Mouse (Mus musculus) forebrain, embryonic 13.5 days (tissue): ENCODE results near the gene Olfr32. TPM values are rescaled to one million over a fixed set of nuclear protein-coding genes. Genes with fewer than 3 reads are reported as not detected.
"Not testable (repeated sequence)": the region's sequence is repeated elsewhere in the genome, so short reads cannot be mapped to it uniquely, and the experiment has no call there.

ENCODE experiments used
- ATAC-seq: fragments of 200-750 bp; cut with Nextera tagmentation; 2 replicates; pipeline ENCODE4 v1.8.0; 2017
- H3K27ac ChIP-seq: fragments of 300-500 bp; sonication (generic); 2 replicates; pipeline ENCODE4 v1.5.1; 2015; ENCODE audit warnings: inconsistent platforms, mild to moderate bottlenecking, moderate library complexity
- H3K27me3 ChIP-seq: fragments of 300-500 bp; sonication (generic); 2 replicates; pipeline ENCODE4 v1.6.1; 2015; ENCODE audit warnings: mild to moderate bottlenecking, inconsistent platforms
- H3K36me3 ChIP-seq: fragments of 300-500 bp; sonication (generic); 2 replicates; pipeline ENCODE4 v1.6.1; 2015; ENCODE audit warnings: mild to moderate bottlenecking, inconsistent platforms; ENCODE audit not compliant: poor library complexity, severe bottlenecking
- H3K4me1 ChIP-seq: fragments of 300-500 bp; sonication (generic); 2 replicates; pipeline ENCODE4 v1.6.1; 2015; ENCODE audit warnings: inconsistent platforms
- H3K4me2 ChIP-seq: fragments of 300-500 bp; sonication (generic); 2 replicates; pipeline ENCODE4 v1.6.1; 2015; ENCODE audit warnings: inconsistent platforms, mild to moderate bottlenecking, moderate library complexity
- H3K4me3 ChIP-seq: fragments of 300-500 bp; sonication (generic); 2 replicates; pipeline ENCODE4 v1.5.1; 2015; ENCODE audit warnings: mild to moderate bottlenecking, inconsistent platforms
- H3K9ac ChIP-seq: fragments of 300-500 bp; sonication (generic); 2 replicates; pipeline ENCODE4 v1.6.1; 2015; ENCODE audit warnings: mild to moderate bottlenecking, inconsistent platforms
- H3K9me3 ChIP-seq: fragments of 300-500 bp; sonication (generic); replicated peaks from 2 replicates; pipeline ENCODE4 v1.6.1; 2016; ENCODE audit warnings: inconsistent platforms
- whole genome bisulfite sequencing: fragments of 180-500 bp; shearing (Covaris S2); methylation state at CpG from one replicate; pipeline ENCODE4 v1.1.7; 2015; 5-methylcytosine and 5-hydroxymethylcytosine counted together
- polyA plus RNA-seq: library from polyadenylated mRNA; unstranded; fragments of >200 nt; fragmentation: Nextera tagmentation; extraction: Ambion mirVana; gene quantifications from 2 replicates; pipeline ENCODE4 v1.2.1, GENCODE M21; 2015

Olfr32 gene
- polyA plus RNA-seq: not detected in 2 replicates

DNA sequence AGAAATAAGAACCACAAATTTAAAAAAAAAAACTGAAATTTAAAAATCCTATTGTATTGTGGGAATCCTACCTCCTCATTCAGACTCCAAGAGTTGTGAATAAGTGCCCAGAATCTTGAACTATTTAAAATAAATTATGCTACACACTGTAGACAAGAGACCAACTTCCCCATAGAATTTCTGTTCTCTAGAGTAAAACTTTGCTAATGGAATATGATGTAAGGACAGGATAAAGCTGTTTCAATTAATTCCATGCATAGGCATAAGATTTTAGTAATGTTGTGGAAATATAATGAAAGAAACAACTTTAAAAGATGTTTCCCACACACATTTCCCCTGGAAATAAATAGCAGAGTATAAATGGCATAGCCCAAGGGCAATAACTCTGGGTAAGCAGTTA is at the start of gene Olfr32:
Gene Olfr32 (minus strand): TSS at position 101 of the 400 bp plus-strand sequence.
- Histone ChIP-seq H3K9ac (no peak within 1 kb of the TSS), H3K27ac (no peak within 1 kb of the TSS), H3K4me1 (no peaks in the 10 kb centered on the region), H3K4me2 (no peak within 1 kb of the TSS), H3K36me3 (no peaks in the 10 kb centered on the region), H3K27me3 (no peaks in the 10 kb centered on the region), H3K9me3 (no peaks in the 10 kb centered on the region), H3K4me3 (no peak within 1 kb of the TSS)
- ATAC-seq: no peak

DNA sequence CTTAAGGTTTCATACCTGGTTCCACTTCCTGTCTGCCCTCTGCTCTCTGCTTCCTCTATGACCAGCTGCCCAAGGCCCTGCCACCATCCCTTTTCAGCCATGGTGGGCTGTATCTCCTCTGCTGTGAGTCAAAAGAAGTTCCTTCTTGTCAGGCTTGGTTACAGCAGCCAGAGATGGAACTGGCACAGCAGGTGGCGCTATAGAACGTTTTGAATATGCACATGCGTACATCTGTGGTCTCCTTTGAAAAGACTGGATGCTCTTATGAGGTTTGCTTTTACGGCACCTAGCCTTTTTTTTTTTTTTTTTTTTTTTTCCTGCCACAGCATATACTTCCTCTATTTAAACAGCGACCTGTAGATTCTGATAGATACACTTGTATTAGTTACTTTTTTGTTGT is 45.0 kb upstream of the Olfr32 start:
- not testable (repeated sequence) for H3K27ac ChIP-seq, H3K9me3 ChIP-seq, H3K4me2 ChIP-seq, ATAC-seq, H3K4me3 ChIP-seq, H3K4me1 ChIP-seq, H3K36me3 ChIP-seq, H3K27me3 ChIP-seq, H3K9ac ChIP-seq
- WGBS: no CpG with 5 or more reads among the region's 5 CpGs

DNA sequence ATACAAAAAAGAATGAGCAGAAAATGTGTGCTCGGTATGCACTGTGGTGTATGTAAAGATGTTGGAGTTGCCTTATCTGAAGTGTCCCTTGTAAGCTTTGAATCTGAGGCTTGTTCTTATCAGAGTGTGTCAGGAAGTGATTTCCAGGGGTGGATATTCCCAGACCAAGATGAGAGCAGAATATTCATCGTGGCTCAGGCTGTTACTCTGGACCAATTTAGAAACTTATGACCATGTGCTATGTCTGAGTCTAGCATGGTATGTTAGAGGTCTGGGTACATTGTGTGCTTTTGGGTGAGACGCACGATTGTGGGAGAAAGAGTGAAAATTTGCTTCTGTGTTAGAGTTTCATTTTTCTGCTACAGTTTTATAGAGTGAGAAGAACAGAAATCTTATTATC is 44.0 kb upstream of the Olfr32 start:
- WGBS: no CpG with 5 or more reads among the region's 4 CpGs
- H3K27ac ChIP-seq, H3K36me3 ChIP-seq, H3K4me1 ChIP-seq, ATAC-seq, H3K9me3 ChIP-seq, H3K27me3 ChIP-seq, H3K9ac ChIP-seq, H3K4me3 ChIP-seq, H3K4me2 ChIP-seq: not testable (repeated sequence)

DNA sequence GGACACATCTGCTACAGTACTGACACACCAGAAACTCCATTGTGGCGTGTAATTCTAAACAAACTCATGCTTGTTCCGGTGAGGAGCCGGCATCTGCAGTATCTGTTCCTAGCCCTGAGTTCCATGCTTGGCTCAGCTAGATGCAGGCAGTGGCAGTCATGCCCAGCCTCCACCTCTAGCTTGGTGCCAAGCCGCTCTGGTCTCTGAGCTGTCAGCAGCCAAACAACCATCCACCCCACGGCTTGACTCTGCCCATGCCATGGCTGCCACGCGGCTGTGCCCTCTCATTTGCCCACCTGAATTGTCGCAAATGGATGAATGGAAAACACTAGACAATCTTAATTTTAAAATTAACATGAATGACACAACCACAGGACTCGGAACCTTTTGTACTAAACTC is 11.8 kb upstream of the Olfr32 start:
- ATAC-seq: no peak

DNA sequence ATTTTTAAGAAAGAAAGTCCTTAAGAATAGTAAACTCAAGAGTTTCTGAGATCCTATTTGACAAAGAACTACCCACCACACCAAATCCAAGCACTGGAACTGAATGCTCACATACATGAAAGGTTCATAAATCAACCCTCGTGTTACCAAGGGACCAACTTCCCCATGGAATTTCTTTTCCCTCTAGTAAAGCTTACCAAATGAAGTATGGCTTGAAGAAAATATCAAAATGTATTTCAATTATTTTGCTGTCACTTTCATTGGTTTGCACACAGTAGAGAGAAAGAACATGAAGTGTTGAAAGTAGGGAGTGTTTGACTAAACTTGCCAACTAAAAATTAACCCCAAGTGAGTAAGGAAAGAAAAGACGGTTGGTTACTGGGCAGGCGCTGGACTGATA is 10.9 kb upstream of the Olfr32 start, which contains the start of gene Olfr1270:
Gene Olfr1270 (minus strand): TSS at position 101 of the 400 bp plus-strand sequence.
- no peaks in the 10 kb centered on the region; the same call in 1 of the 2 replicates for H3K9me3 ChIP-seq
- no peaks in the 10 kb centered on the region for H3K36me3 ChIP-seq
- H3K27ac ChIP-seq: no peak within 1 kb of the TSS
- no peak within 1 kb of the TSS for H3K9ac ChIP-seq
- no peak for ATAC-seq
- H3K27me3 ChIP-seq: no peaks in the 10 kb centered on the region
- WGBS: 87% methylated on average over 3 of the region's 3 CpGs
- H3K4me1 ChIP-seq: no peaks in the 10 kb centered on the region
- H3K4me2 ChIP-seq: no peak within 1 kb of the TSS
- H3K4me3 ChIP-seq: no peak within 1 kb of the TSS

More for the DNA sequence above, 11.8 kb upstream of the Olfr32 start:
- H3K9me3 ChIP-seq: no peaks in the 10 kb centered on the region; the same call in 1 of the 2 replicates
- no peak overlapping the region for H3K9ac ChIP-seq
- no peak overlapping the region for H3K27ac ChIP-seq
- H3K4me3 ChIP-seq: no peak overlapping the region
- no peaks in the 10 kb centered on the region for H3K4me1 ChIP-seq
- no peak overlapping the region for H3K4me2 ChIP-seq
- 91% methylated on average over 9 of the region's 9 CpGs for WGBS
- no peaks in the 10 kb centered on the region for H3K36me3 ChIP-seq
- H3K27me3 ChIP-seq: no peaks in the 10 kb centered on the region

DNA sequence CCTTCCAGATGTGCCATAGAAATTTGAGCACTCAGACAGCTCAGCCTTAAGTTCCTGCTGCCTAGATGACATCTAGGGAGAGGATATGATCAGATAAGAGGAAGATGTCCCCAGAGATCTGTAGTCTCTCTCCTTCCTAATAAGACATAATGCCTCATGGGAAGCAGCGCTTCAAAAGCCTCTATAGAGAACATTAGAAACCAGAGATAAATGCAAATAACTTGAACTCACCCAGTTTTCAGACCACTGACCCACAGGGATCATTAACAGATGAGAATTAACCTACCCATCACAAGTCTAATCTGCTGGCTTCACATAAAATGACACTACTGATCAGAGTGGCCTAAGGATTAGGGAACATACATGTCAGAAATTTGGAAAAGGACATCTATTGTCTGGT is 20.8 kb downstream of the Olfr32 start, which contains the start of gene Olfr1269:
Gene Olfr1269 (minus strand): TSS at position 101 of the 400 bp plus-strand sequence.
- Histone ChIP-seq H3K4me1 (no peaks in the 10 kb centered on the region), H3K27me3 (no peaks in the 10 kb centered on the region), H3K4me3 (no peak within 1 kb of the TSS), H3K4me2 (no peak within 1 kb of the TSS), H3K36me3 (no peaks in the 10 kb centered on the region), H3K9me3 (no peaks in the 10 kb centered on the region; the same call in 1 of the 2 replicates), H3K27ac (no peak within 1 kb of the TSS), H3K9ac (no peak within 1 kb of the TSS)
- no peak for ATAC-seq
- WGBS: 96% methylated on average over 1 of the region's 1 CpGs

Other genes starting within 250 kb of the Olfr32 start
- gene Olfr1258, start 215.0 kb downstream of the Olfr32 start, polyA plus RNA-seq: not detected in 2 replicates
- not detected in 2 replicates for gene Olfr1259, start 193.6 kb downstream of the Olfr32 start, polyA plus RNA-seq
- gene Olfr1260, start 168.0 kb downstream of the Olfr32 start, polyA plus RNA-seq: not detected in 2 replicates
- not detected in 2 replicates for gene Olfr1261, start 151.1 kb downstream of the Olfr32 start, polyA plus RNA-seq
- not detected in 2 replicates for gene Olfr1262, start 142.2 kb downstream of the Olfr32 start, polyA plus RNA-seq
- not detected in 2 replicates for gene Olfr1263, start 130.2 kb downstream of the Olfr32 start, polyA plus RNA-seq
- not detected in 2 replicates for gene Olfr1264, start 116.7 kb downstream of the Olfr32 start, polyA plus RNA-seq
- not detected in 2 replicates for gene Olfr1265, start 107.0 kb downstream of the Olfr32 start, polyA plus RNA-seq
- gene Olfr140, start 78.7 kb downstream of the Olfr32 start, polyA plus RNA-seq: not detected in 2 replicates
- gene Olfr1269, start 20.9 kb downstream of the Olfr32 start, polyA plus RNA-seq: not detected in 2 replicates
- not detected in 2 replicates for gene Olfr1270, start 10.8 kb upstream of the Olfr32 start, polyA plus RNA-seq
- gene Olfr1506, start 82.2 kb upstream of the Olfr32 start, polyA plus RNA-seq: not detected in 2 replicates
- gene Olfr142, start 115.3 kb upstream of the Olfr32 start, polyA plus RNA-seq: not detected in 2 replicates
- not detected in 2 replicates for gene Olfr1271, start 128.7 kb upstream of the Olfr32 start, polyA plus RNA-seq
- gene Olfr1272, start 150.5 kb upstream of the Olfr32 start, polyA plus RNA-seq: not detected in 2 replicates
- 0.08 TPM in 1 of 2 replicates, not detected in the other for gene Gm13769, start 179.9 kb upstream of the Olfr32 start, polyA plus RNA-seq